Mouse (Mus musculus) kidney, adult 2 months (tissue): Measurements from ENCODE around the gene Odf3b.

Experiments used
- CTCF ChIP-seq: fragments of 200-500 bp; conservative IDR thresholded peaks from 2 replicates; pipeline ENCODE4 v1.5.1; 2011; ENCODE audit warnings: low read depth, mild to moderate bottlenecking, control low read depth, low read length, moderate library complexity, mixed read lengths; ENCODE audit not compliant: insufficient read depth, insufficient read length
- POLR2A ChIP-seq: fragments of 200-500 bp; IDR thresholded peaks from one replicate; pipeline ENCODE4 v1.6.1; 2011; ENCODE audit warnings: low read depth, low read length, control low read depth

DNA sequence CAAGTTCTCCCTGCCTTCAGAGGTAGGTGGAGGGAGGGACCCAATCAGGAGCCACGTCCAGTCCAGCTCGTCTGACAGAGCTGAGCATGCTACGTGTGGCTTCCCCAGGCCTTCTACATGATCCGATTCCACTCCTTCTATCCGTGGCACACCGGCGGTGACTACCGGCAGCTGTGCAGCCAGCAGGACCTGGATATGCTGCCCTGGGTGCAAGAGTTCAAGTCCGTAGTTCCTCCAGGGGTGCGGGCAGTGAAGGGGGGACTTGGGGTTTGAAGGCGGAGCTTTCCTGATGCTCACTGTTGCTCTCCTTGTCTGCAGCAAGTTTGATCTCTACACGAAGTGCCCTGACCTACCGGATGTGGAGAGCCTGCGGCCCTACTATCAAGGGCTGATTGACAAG is 42.7 kb downstream of the Odf3b start:
- peak; percentile 64 for TF ChIP-seq POLR2A
- no peak for TF ChIP-seq CTCF
